Mouse (Mus musculus) adrenal gland, adult 2 months (tissue): ENCODE results near the gene Apol11b. TPM values are rescaled to one million over a fixed set of nuclear protein-coding genes. Genes with fewer than 3 reads are reported as not detected.
"Not testable (repeated sequence)": the region's sequence is repeated elsewhere in the genome, so short reads cannot be mapped to it uniquely, and the experiment has no call there.

Source experiments
- DNase-seq: peaks from one replicate; pipeline ENCODE4 v3.0.0; 2021
- long read RNA-seq: library from polyadenylated mRNA; stranded (forward); transcript quantifications from one replicate; pipeline ENCODE4 v2.0.0, GENCODE M21; 2021
- polyA plus RNA-seq: library from polyadenylated mRNA; depleted of rRNA; stranded (reverse); fragments of >200 nt; gene quantifications from 2 replicates; pipeline ENCODE4 v1.2.3, GENCODE M21; 2012; rRNA removed
- total RNA-seq, 2 experiments: library from RNA; stranded (reverse); gene quantifications; 2 replicates each; pipeline ENCODE4 v1.2.3; 2021

Gene Apol11b
- total RNA-seq (under 1 TPM; 0.52 to 0.73 TPM), polyA plus RNA-seq (0.04 TPM in 1 of 2 replicates, not detected in the other)
- long read RNA-seq, partial matches to known transcripts = 0 of 1 reads
- long read RNA-seq, other reads (novel, unspliced or antisense) = 1 of 1 reads

GRCm38 (mm10) chr15:77643176-77643575 is at the start of gene Apol11b:
Apol11b (minus strand) TSS chr15:77643286.
- not testable (repeated sequence) for DNase-seq

DNA sequence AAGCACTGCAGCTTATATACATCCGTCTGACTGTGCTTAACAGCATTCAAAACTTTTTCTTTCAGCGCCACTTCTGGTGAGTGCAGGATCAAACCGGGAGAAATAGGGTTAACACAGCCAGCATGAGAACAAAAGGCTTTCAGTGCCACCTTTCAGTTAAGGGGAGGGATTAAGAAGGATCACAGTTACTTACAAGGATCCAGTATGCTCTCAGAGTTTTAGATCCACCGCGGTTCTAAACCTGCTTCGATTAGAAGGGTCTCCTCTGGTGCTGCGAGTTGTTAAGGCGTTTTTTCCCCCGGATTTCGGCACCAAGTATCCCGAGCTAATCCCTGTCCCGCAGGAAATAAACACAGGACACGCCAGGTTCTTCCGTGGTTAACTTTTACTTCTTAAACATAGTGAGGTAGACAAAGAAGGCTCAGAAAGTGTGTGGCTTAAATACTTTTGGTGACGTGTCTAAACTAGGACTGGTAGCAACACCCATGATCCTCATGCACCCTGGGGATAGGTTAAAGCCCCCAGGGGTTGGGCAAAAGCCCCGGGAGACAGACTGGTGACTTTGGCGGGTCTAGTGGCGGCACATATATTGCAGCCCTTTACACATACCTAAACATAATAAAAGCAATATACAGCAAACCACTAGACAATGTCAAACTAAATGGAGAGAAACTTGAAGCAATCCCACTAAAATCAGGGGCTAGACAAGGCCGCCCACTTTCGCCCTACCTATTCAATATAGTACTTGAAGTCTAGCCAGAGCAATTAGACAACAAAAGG is 48.6 kb upstream of the Apol11b start:
- not testable (repeated sequence) for DNase-seq

GRCm38 (mm10) chr15:77683944-77684343 is 40.9 kb upstream of the Apol11b start:
- peak; percentile 25 for DNase-seq

DNA sequence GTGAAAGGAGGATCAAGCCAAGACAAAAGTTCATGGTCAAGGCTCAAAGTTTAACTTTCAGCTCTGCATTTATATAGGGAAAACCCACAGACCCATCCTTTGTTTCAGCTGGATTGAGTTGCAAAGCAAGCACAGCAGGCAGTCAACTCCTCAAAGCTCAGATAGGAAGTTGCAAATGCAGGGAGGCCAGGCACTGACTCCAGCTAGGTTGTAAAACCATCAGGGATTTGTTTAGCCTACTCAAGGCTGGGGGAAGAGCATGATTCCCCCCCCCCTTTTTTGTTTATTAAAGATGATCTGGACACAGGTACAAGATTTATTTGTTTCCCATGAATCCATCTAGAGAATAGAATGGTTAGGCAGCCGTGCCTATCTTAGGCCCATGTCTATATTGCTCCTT is 31.0 kb upstream of the Apol11b start:
- DNase-seq = not testable (repeated sequence)

- DNase-seq = not testable (repeated sequence)
Observed at GRCm38 (mm10) chr15:77661841-77662240, 18.8 kb upstream of the Apol11b start.

DNA sequence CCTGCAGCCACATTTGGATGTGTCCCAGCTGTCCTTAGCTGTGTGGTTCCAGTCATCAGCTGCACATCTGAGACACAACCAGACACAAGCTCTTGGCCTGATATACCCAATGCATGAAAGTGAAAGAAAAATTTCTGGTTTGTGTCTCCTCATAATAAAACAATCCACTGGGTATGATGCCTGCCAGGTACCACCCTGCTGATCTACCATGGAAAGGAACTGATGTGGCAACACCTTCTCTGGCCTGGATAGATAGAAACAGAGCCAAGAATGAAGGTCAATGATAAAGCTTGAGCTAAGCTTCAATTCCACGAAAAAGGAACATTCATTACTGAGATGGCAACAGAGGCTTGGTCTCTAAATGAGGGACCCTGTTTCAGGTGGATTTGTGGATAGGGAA is 16.7 kb upstream of the Apol11b start:
- not testable (repeated sequence) for DNase-seq

- DNase-seq = not testable (repeated sequence)
Observed at GRCm38 (mm10) chr15:77651143-77651542, 8.1 kb upstream of the Apol11b start.

DNA sequence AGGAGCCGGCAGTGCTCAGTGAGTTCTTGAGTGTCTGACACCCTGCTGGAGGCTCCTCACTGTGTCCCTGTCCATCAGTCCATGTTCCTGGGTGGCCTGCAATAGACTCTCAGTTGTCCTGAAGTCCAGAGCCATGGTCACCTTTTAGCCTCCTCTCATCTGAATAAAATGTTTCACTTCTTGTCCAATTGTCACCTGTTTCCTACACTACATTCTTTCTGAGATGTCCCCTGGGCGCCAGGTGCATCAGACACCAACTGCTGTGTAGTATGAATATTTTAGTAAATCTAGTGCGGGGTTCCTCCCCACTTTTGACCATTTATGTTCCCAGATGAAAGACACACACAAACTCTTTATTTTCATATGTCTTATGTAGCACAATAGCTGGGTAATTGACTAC is 13.3 kb downstream of the Apol11b start:
- DNase-seq = not testable (repeated sequence)

DNA sequence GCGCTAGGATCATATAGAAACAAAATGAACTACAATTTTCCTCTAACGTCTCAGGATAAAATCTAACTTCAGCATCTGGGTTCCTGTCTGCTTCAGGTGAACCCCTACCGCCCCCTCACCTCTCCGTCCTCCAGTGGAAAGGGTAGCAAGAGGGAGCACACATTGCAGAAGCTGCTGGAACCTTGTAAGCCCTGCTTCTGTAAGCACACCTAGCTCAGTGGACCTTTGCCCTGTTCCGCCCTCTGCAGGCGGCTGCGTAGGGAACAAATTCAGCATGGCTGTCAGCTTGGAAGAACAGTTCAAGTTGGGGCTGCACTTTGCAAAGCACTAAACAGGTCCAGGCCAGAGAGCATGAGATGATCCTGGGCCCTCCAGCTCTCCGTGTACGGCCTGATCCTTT is 14.4 kb downstream of the Apol11b start:
- DNase-seq = not testable (repeated sequence)

DNA sequence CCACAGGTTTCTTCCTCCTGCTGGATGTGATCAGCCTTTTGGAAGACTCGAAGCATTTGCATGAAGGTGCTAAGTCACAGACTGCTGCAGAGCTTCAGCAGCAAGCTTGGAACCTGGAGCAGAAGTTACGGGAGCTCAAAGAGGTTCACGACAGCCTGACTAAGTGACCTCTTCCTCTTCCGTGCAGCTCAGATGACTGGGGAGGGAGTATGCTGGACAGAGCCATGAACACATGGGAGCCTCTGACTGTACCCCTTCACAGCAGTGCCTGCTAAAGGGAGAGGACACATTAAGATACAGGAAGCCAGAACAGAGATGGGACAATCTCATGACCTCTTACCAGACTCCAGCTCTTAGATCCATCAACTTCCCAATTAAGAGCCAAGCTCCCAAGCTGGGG is 16.6 kb downstream of the Apol11b start:
- not testable (repeated sequence) for DNase-seq

- DNase-seq = no peak
Observed at GRCm38 (mm10) chr15:77624710-77625109, 18.4 kb downstream of the Apol11b start.

DNA sequence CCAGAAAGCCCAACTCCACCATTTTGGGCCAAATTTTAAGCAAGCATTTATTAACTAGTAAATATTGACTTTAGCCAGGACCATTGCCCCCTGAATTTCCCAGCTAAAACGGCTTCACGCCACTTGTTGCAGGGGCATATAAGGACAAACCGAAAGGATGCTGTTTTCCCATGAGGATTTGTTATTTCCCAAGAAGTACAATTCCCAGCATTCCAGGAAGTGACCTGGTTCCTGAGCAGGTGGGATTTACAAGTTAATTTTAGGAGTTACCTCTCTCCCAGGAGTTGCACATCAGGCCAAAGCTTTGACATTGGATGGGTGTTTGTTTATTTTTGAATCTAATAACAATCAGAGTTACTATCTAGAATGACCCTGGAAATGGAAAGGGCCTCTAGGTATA is 37.0 kb downstream of the Apol11b start:
- no peak for DNase-seq

- no peak for DNase-seq
Observed at GRCm38 (mm10) chr15:77598958-77599357, 44.1 kb downstream of the Apol11b start, which contains the start of gene Gm36245. Gm36245 (plus strand) TSS chr15:77599258.

GRCm38 (mm10) chr15:77598429-77598828 is 44.7 kb downstream of the Apol11b start:
- DNase-seq = no peak

DNA sequence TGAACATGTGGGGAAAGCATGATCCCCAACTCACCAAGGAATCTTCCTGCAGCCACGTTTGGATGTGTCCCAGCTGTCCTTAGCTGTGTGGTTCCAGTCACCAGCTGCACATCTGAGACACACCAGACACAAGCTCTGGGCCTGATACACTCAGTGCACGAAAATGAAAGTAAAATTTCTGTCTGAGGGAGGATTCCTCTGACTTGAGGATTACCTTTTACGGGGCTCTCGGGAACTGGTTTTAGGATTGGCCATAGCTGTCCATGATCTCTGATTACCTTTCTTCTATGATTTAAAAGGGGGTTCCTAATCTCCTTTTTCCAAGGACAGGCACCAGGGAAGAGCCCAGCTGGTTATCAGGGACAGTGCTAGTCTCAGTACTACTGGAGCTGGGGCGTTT is 47.1 kb downstream of the Apol11b start, which contains the start of gene Apol10b:
Gene Apol10b (minus strand): TSS at position 165 of the 400 bp plus-strand sequence.
- DNase-seq = no peak

GRCm38 (mm10) chr15:77593557-77593956 is 49.5 kb downstream of the Apol11b start:
- no peak for DNase-seq

DNA sequence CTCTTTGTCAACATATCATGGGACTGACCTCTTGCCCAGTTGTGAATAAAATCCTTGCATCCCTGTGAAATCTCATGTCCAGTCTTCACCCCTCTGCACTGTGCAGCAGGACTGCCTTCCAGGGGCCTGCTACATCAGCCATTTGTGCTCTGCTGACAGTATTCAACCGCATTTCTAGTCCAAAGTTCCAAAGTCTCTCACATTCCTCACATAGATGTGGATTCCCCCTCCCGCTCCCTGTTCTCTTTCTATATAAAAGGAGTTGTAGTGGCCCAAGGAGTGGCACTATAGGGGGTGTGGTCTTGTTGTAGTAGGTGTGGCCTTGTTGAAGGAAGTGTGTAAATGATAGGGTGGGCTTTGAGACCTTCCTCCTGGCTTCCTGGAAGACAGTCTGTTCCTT is 52.2 kb downstream of the Apol11b start:
- no peak for DNase-seq

DNA sequence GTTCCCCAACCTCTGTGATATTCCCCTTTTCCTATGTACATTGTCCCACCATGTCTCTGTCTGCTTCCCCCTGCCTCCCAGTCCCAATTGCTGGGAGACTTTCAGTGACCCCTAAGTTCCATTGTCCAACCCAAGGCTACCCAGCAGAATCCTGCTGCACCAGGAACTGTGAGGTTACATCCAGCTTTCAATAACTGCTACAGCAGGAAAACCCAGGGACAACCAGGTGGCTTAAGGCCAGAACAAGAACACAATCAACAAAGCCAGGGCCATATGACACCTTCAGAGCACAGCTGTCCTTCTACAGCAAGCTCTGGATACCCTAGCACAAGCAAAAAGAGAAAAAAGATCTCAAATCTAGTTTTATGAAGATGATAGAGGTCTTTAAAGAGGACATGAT is 54.1 kb downstream of the Apol11b start:
- no peak for DNase-seq

- peak; percentile 31 for DNase-seq
Observed at GRCm38 (mm10) chr15:77587026-77587425, 56.1 kb downstream of the Apol11b start.
